Mouse (Mus musculus) midbrain, embryonic 10.5 days (tissue): ENCODE measurements around the gene Eef1a2. TPM values are rescaled to one million over a fixed set of nuclear protein-coding genes. Genes with fewer than 3 reads are reported as not detected.
A peak's percentile ranks its signal among the peaks of the same experiment; 100 is the strongest.

Experiments used
- DNase-seq: peaks from one replicate; pipeline ENCODE4 v3.0.0-alpha.2; 2017; ENCODE audit warnings: low spot score
- H3K27ac ChIP-seq: fragments of 300-500 bp; sonication (generic); replicated peaks from 2 replicates; pipeline ENCODE4 v1.5.1; 2016; ENCODE audit warnings: mild to moderate bottlenecking
- H3K27me3 ChIP-seq: fragments of 300-500 bp; sonication (generic); 2 replicates; pipeline ENCODE4 v1.6.1; 2016; ENCODE audit warnings: low read depth, mild to moderate bottlenecking; ENCODE audit not compliant: poor library complexity, severe bottlenecking
- H3K36me3 ChIP-seq: fragments of 300-500 bp; sonication (generic); 2 replicates; pipeline ENCODE4 v1.6.1; 2016; ENCODE audit warnings: mild to moderate bottlenecking, moderate library complexity
- H3K4me1 ChIP-seq: fragments of 300-500 bp; sonication (generic); 2 replicates; pipeline ENCODE4 v1.6.1; 2016
- H3K4me3 ChIP-seq: fragments of 300-500 bp; sonication (generic); 2 replicates; pipeline ENCODE4 v1.5.1; 2016; ENCODE audit warnings: mild to moderate bottlenecking, moderate library complexity
- H3K9me3 ChIP-seq: fragments of 300-500 bp; sonication (generic); replicated peaks from 2 replicates; pipeline ENCODE4 v1.6.1; 2016; ENCODE audit warnings: mild to moderate bottlenecking
- WGBS: fragments of 180-500 bp; shearing (Covaris S2); methylation state at CpG from one replicate; pipeline ENCODE4 v1.1.7; 2016; 5-methylcytosine and 5-hydroxymethylcytosine counted together
- polyA plus RNA-seq: library from polyadenylated mRNA; unstranded; fragments of >200 nt; fragmentation: Nextera tagmentation; extraction: Ambion mirVana; gene quantifications from 2 replicates; pipeline ENCODE4 v1.2.1, GENCODE M21; 2016

Gene Eef1a2
- polyA plus RNA-seq, 1 experiment from 2014 or later, result not detected

DNA sequence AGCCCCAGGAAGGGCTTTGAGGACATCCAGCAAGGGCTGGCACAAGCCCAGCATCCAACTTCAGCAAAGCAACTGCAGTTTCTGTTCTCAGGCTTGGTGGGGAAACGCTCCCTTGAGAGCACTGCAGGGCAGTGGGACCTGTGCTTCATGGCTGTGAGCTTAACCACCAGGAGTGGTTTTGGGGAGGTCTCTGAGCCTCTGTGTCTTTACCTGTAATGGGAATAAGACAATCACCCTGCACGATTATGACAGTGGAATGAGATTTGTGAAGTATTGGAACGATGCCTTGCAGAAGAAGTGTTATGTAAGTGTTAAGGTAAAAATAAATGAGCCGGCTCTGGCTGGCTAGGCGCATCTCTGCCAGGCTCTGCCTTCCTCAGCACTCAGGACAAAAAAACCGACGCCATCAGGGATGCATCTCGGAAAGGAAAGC lies 14.1 kb downstream of the Eef1a2 start:
- Histone ChIP-seq H3K27me3 (peaks cover 57% of the 10 kb centered on the region), H3K9me3 (no peaks in the 10 kb centered on the region), H3K4me3 (no peak overlapping the region), H3K4me1 (peaks cover 6% of the 10 kb centered on the region), H3K36me3 (no peaks in the 10 kb centered on the region), H3K27ac (no peak overlapping the region)
- no peak for DNase-seq
- 66% methylated on average over 8 of the region's 8 CpGs for WGBS

- H3K27ac ChIP-seq, result no peak overlapping the region
- H3K4me1 ChIP-seq, result peaks cover 7% of the 10 kb centered on the region
- 94% methylated on average over 5 of the region's 5 CpGs for WGBS
- no peaks in the 10 kb centered on the region for H3K9me3 ChIP-seq
- peaks cover 61% of the 10 kb centered on the region for H3K27me3 ChIP-seq
- DNase-seq, result no peak
- H3K36me3 ChIP-seq, result no peaks in the 10 kb centered on the region
- H3K4me3 ChIP-seq, result no peak overlapping the region
Observed at GRCm38 (mm10) chr2:181139641-181140193, 17.1 kb downstream of the Eef1a2 start.

GRCm38 (mm10) chr2:181136934-181137333 lies 19.9 kb downstream of the Eef1a2 start:
- Histone ChIP-seq H3K4me1 (peaks cover 22% of the 10 kb centered on the region), H3K9me3 (no peaks in the 10 kb centered on the region), H3K27ac (no peak overlapping the region), H3K36me3 (no peaks in the 10 kb centered on the region), H3K4me3 (no peak overlapping the region), H3K27me3 (peaks cover 78% of the 10 kb centered on the region)
- DNase-seq, result peak; percentile 56
- 7% methylated on average over 6 of the region's 6 CpGs for WGBS

- peak overlapping the region; percentile 84 for H3K27ac ChIP-seq
Observed at GRCm38 (mm10) chr2:181135446-181135818, 21.4 kb downstream of the Eef1a2 start.

GRCm38 (mm10) chr2:181134591-181135445 lies 22.0 kb downstream of the Eef1a2 start, which contains the start of gene Kcnq2:
TSS of gene Kcnq2 (minus strand) at chr2:181135300.
- peak within 1 kb of the TSS; percentile 84 for H3K27ac ChIP-seq
- H3K9me3 ChIP-seq, result no peaks in the 10 kb centered on the region
- H3K36me3 ChIP-seq, result no peaks in the 10 kb centered on the region
- peak; percentile 49 for DNase-seq
- peaks cover 22% of the 10 kb centered on the region for H3K4me1 ChIP-seq
- under 1% methylated on average over 104 of the region's 104 CpGs for WGBS
- peaks cover 76% of the 10 kb centered on the region for H3K27me3 ChIP-seq
- peak within 1 kb of the TSS; percentile 73 for H3K4me3 ChIP-seq

More at GRCm38 (mm10) chr2:181135446-181135818, 21.4 kb downstream of the Eef1a2 start:
- H3K27me3 ChIP-seq, result peaks cover 78% of the 10 kb centered on the region
- peaks cover 22% of the 10 kb centered on the region for H3K4me1 ChIP-seq
- WGBS, result 14% methylated on average over 4 of the region's 4 CpGs
- H3K9me3 ChIP-seq, result no peaks in the 10 kb centered on the region
- H3K36me3 ChIP-seq, result no peaks in the 10 kb centered on the region
- H3K4me3 ChIP-seq, result peak overlapping the region; percentile 73
- peak; percentile 14 for DNase-seq

- 7% methylated on average over 22 of the region's 22 CpGs for WGBS
- Histone ChIP-seq H3K27ac (peak overlapping the region; percentile 84), H3K9me3 (no peaks in the 10 kb centered on the region), H3K27me3 (peaks cover 67% of the 10 kb centered on the region), H3K36me3 (no peaks in the 10 kb centered on the region), H3K4me1 (peaks cover 22% of the 10 kb centered on the region), H3K4me3 (peak overlapping the region; percentile 73)
- DNase-seq, result peak; percentile 45
Observed at GRCm38 (mm10) chr2:181133837-181134590, 22.8 kb downstream of the Eef1a2 start.

- H3K4me3 ChIP-seq, result no peak overlapping the region
- peaks cover 20% of the 10 kb centered on the region for H3K4me1 ChIP-seq
- H3K27ac ChIP-seq, result no peak overlapping the region
- no peak for DNase-seq
- no peaks in the 10 kb centered on the region for H3K9me3 ChIP-seq
- 83% methylated on average over 4 of the region's 4 CpGs for WGBS
- H3K27me3 ChIP-seq, result peaks cover 32% of the 10 kb centered on the region
- H3K36me3 ChIP-seq, result no peaks in the 10 kb centered on the region
Observed at GRCm38 (mm10) chr2:181130245-181130644, 26.6 kb downstream of the Eef1a2 start.

DNA sequence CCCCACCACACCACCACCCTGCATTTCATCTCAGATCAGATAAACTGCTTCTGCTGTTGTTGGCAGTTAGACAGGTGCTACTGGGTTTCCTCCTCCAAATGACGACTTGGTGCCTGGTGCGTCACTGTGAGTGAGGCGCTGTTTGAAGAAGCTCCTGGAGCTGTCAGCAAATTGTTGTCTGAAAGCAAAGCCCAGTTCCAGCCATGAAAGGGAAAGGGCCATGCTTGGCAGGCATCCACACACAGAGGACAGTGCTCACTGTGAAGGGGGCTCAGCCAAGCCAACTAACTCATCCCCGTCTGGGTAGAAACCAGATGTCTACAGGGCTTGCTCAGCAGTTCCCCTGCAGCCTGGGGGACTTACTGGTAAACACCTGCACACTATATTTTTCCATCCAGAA lies 27.9 kb downstream of the Eef1a2 start:
- 91% methylated on average over 4 of the region's 4 CpGs for WGBS
- Histone ChIP-seq H3K27ac (no peak overlapping the region), H3K4me1 (peaks cover 7% of the 10 kb centered on the region), H3K27me3 (peaks cover 19% of the 10 kb centered on the region), H3K9me3 (no peaks in the 10 kb centered on the region), H3K36me3 (no peaks in the 10 kb centered on the region), H3K4me3 (no peak overlapping the region)
- no peak for DNase-seq

GRCm38 (mm10) chr2:181127786-181128185 lies 29.0 kb downstream of the Eef1a2 start:
- WGBS, result 48% methylated on average over 3 of the region's 3 CpGs
- Histone ChIP-seq H3K4me3 (no peak overlapping the region), H3K9me3 (no peaks in the 10 kb centered on the region), H3K36me3 (no peaks in the 10 kb centered on the region), H3K27ac (no peak overlapping the region), H3K27me3 (peaks cover 7% of the 10 kb centered on the region), H3K4me1 (no peaks in the 10 kb centered on the region)
- no peak for DNase-seq

GRCm38 (mm10) chr2:181125726-181126455 lies 30.9 kb downstream of the Eef1a2 start:
- Histone ChIP-seq H3K4me1 (peaks cover 15% of the 10 kb centered on the region), H3K4me3 (no peak overlapping the region), H3K27me3 (no peaks in the 10 kb centered on the region), H3K36me3 (no peaks in the 10 kb centered on the region), H3K9me3 (no peaks in the 10 kb centered on the region), H3K27ac (no peak overlapping the region)
- WGBS, result 51% methylated on average over 7 of the region's 7 CpGs
- no peak for DNase-seq

DNA sequence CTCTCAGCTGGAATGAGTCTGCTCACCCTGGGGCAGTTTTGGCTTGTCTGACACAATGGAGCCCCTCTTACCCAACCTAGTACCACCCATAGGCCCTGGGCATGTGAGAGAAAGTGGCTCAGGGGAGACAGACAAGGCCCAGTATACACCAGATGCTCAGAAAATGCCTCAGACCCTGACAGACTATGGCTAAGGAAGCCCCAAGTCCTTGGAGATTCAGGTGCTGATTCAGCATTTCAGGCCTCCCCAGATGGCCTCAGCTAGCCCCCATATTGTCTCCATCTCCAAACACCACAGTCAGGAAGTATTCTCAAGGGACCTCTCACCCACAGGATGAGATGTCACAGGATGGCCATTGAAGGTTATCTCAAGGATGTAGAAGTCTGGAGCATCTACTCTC lies 34.2 kb downstream of the Eef1a2 start:
- no peaks in the 10 kb centered on the region for H3K36me3 ChIP-seq
- H3K27ac ChIP-seq, result peak overlapping the region; percentile 58; the same call in 1 of the 2 replicates
- H3K4me3 ChIP-seq, result no peak overlapping the region
- DNase-seq, result no peak
- peaks cover 3% of the 10 kb centered on the region for H3K27me3 ChIP-seq
- no peaks in the 10 kb centered on the region for H3K9me3 ChIP-seq
- peaks cover 34% of the 10 kb centered on the region for H3K4me1 ChIP-seq

- H3K4me3 ChIP-seq, result no peak overlapping the region
- peaks cover 3% of the 10 kb centered on the region for H3K27me3 ChIP-seq
- peak; percentile 69 for DNase-seq
- H3K27ac ChIP-seq, result peak overlapping the region; percentile 78
- 76% methylated on average over 4 of the region's 4 CpGs for WGBS
- H3K4me1 ChIP-seq, result peaks cover 34% of the 10 kb centered on the region
- no peaks in the 10 kb centered on the region for H3K9me3 ChIP-seq
- H3K36me3 ChIP-seq, result no peaks in the 10 kb centered on the region
Observed at GRCm38 (mm10) chr2:181120922-181121449, 35.8 kb downstream of the Eef1a2 start.
